Mouse (Mus musculus) erythroblast, adult 5-6 weeks (primary cell): Measurements from ENCODE around the gene Smoc1. TPM values are rescaled to one million over a fixed set of nuclear protein-coding genes. Genes with fewer than 3 reads are reported as not detected.

Experiments
- ATAC-seq: replicated peaks from 2 replicates; pipeline ENCODE4 v1.8.0; 2016; ENCODE audit warnings: moderate number of reproducible peaks, mild to moderate bottlenecking, moderate TSS enrichment, inconsistent platforms; ENCODE audit not compliant: poor library complexity, low FRiP score, severe bottlenecking
- total RNA-seq, 2 experiments: library from RNA; stranded (forward) in 1 of 2; stranded (reverse) in 1 of 2; fragments of 150-400 nt in 1 of 2; fragments of 200-764, 138-1000 nt in 1 of 2; gene quantifications; 2 replicates each; pipeline versions ENCODE4 v1.2.3 to v1.2.4; 2015 to 2017; ENCODE audit warnings: low replicate concordance in 2 of 2

Smoc1 gene
- total RNA-seq, 2 experiments from 2014 or later, result not detected

- ATAC-seq, result no peak
These were observed 47.5 kb downstream of the Smoc1 start for GRCm38 (mm10) chr12:81074139-81074538.

- no peak for ATAC-seq
These were observed 48.3 kb downstream of the Smoc1 start for GRCm38 (mm10) chr12:81074941-81075340.

GRCm38 (mm10) chr12:81077953-81078646 is 51.5 kb downstream of the Smoc1 start:
- no peak for ATAC-seq

GRCm38 (mm10) chr12:81080345-81080744 is 53.7 kb downstream of the Smoc1 start:
- no peak for ATAC-seq

GRCm38 (mm10) chr12:81081031-81081430 is 54.4 kb downstream of the Smoc1 start:
- no peak for ATAC-seq

GRCm38 (mm10) chr12:81083146-81083545 is 56.5 kb downstream of the Smoc1 start:
- no peak for ATAC-seq

GRCm38 (mm10) chr12:81085244-81085643 is 58.6 kb downstream of the Smoc1 start:
- ATAC-seq, result no peak

- no peak for ATAC-seq
These were observed 61.5 kb downstream of the Smoc1 start for GRCm38 (mm10) chr12:81088131-81088530.

GRCm38 (mm10) chr12:81091641-81092040 is 65.0 kb downstream of the Smoc1 start:
- ATAC-seq, result no peak

- no peak for ATAC-seq
These were observed 66.0 kb downstream of the Smoc1 start for GRCm38 (mm10) chr12:81092641-81093040.

GRCm38 (mm10) chr12:81093211-81093610 is 66.6 kb downstream of the Smoc1 start:
- ATAC-seq, result no peak

GRCm38 (mm10) chr12:81094766-81095405 is 68.3 kb downstream of the Smoc1 start:
- ATAC-seq, result no peak

GRCm38 (mm10) chr12:81097267-81097666 is 70.7 kb downstream of the Smoc1 start:
- no peak for ATAC-seq

GRCm38 (mm10) chr12:81097738-81098137 is 71.1 kb downstream of the Smoc1 start:
- ATAC-seq, result no peak

- ATAC-seq, result no peak
These were observed 72.6 kb downstream of the Smoc1 start for GRCm38 (mm10) chr12:81099161-81099560.

- ATAC-seq, result no peak
These were observed 75.1 kb downstream of the Smoc1 start for GRCm38 (mm10) chr12:81101691-81102090.

GRCm38 (mm10) chr12:81104546-81104945 is 77.9 kb downstream of the Smoc1 start:
- no peak for ATAC-seq

GRCm38 (mm10) chr12:81105721-81106633 is 79.4 kb downstream of the Smoc1 start:
- no peak for ATAC-seq

GRCm38 (mm10) chr12:81107278-81108100 is 80.9 kb downstream of the Smoc1 start:
- ATAC-seq, result no peak

- ATAC-seq, result no peak
These were observed 82.0 kb downstream of the Smoc1 start for GRCm38 (mm10) chr12:81108600-81109011.
